Mouse (Mus musculus): ENCODE data around the gene Mfsd11. TPM values are rescaled to one million over a fixed set of nuclear protein-coding genes. Genes with fewer than 3 reads are reported as not detected.

The Mfsd11 gene
- polyA plus RNA-seq, 1 experiment from 2014 or later, result 47.3 TPM

GRCm38 (mm10) chr11:116913573-116913972 is 61.3 kb downstream of the Mfsd11 start:
- H3K27me3 ChIP-seq, result peaks cover 31% of the 10 kb centered on the region
- peak overlapping the region; percentile 50; the same call in 1 of the 2 replicates for H3K9ac ChIP-seq
- peaks cover 40% of the 10 kb centered on the region for H3K4me1 ChIP-seq (replicated peaks)
- peak overlapping the region; percentile 20; the same call in 1 of the 2 replicates for H3K4me2 ChIP-seq
- 23% methylated on average over 16 of the region's 16 CpGs for WGBS
- H3K27ac ChIP-seq (replicated peaks), result peak overlapping the region; percentile 68
- H3K9me3 ChIP-seq, result no peaks in the 10 kb centered on the region
- H3K4me3 ChIP-seq, result no peak overlapping the region
- H3K36me3 ChIP-seq, result no peaks in the 10 kb centered on the region
- ATAC-seq (ENCODE audit: low read depth), result peak; percentile 54

GRCm38 (mm10) chr11:116914267-116914885 is 62.1 kb downstream of the Mfsd11 start:
- Histone ChIP-seq H3K4me3 (no peak overlapping the region), H3K27me3 (peaks cover 31% of the 10 kb centered on the region), H3K4me2 (no peak overlapping the region), H3K9ac (peak overlapping the region; percentile 50; the same call in 1 of the 2 replicates), H3K9me3 (no peaks in the 10 kb centered on the region), H3K27ac (replicated peaks) (peak overlapping the region; percentile 68), H3K4me1 (replicated peaks) (peaks cover 43% of the 10 kb centered on the region), H3K36me3 (no peaks in the 10 kb centered on the region)
- no peak for ATAC-seq (ENCODE audit: low read depth)
- WGBS, result 46% methylated on average over 5 of the region's 5 CpGs

GRCm38 (mm10) chr11:116915241-116915640 is 63.0 kb downstream of the Mfsd11 start:
- Histone ChIP-seq H3K4me1 (replicated peaks) (peaks cover 50% of the 10 kb centered on the region), H3K4me2 (no peak overlapping the region), H3K9me3 (no peaks in the 10 kb centered on the region), H3K4me3 (no peak overlapping the region), H3K27me3 (peaks cover 32% of the 10 kb centered on the region), H3K27ac (replicated peaks) (no peak overlapping the region), H3K9ac (no peak overlapping the region), H3K36me3 (no peaks in the 10 kb centered on the region)
- WGBS, result 91% methylated on average over 3 of the region's 3 CpGs
- no peak for ATAC-seq (ENCODE audit: low read depth)

- no peaks in the 10 kb centered on the region for H3K36me3 ChIP-seq
- 0 out of 2 replicates have a peak overlapping the region, but pooled peaks have one; percentile 20 for H3K27ac ChIP-seq (replicated peaks)
- peaks cover 31% of the 10 kb centered on the region for H3K27me3 ChIP-seq
- no peak overlapping the region for H3K4me3 ChIP-seq
- peaks cover 72% of the 10 kb centered on the region for H3K4me1 ChIP-seq (replicated peaks)
- no peak for ATAC-seq (ENCODE audit: low read depth)
- H3K9ac ChIP-seq, result no peak overlapping the region
- no peaks in the 10 kb centered on the region for H3K9me3 ChIP-seq
- WGBS, result 44% methylated on average over 7 of the region's 7 CpGs
- no peak overlapping the region for H3K4me2 ChIP-seq
These were observed 65.1 kb downstream of the Mfsd11 start for GRCm38 (mm10) chr11:116917361-116917760.

- under 1% methylated on average over 72 of the region's 90 CpGs for WGBS
- peak within 1 kb of the TSS; percentile 90 for H3K27ac ChIP-seq (replicated peaks)
- peak; percentile 91 for ATAC-seq (ENCODE audit: low read depth)
- H3K36me3 ChIP-seq, result peaks cover 5% of the 10 kb centered on the region; the same call in 1 of the 2 replicates
- H3K27me3 ChIP-seq, result peaks cover 31% of the 10 kb centered on the region
- peak within 1 kb of the TSS; percentile 79 for H3K4me3 ChIP-seq
- peak within 1 kb of the TSS; percentile 100 for H3K9ac ChIP-seq
- peaks cover 71% of the 10 kb centered on the region for H3K4me1 ChIP-seq (replicated peaks)
- H3K9me3 ChIP-seq, result no peaks in the 10 kb centered on the region
- H3K4me2 ChIP-seq, result peak within 1 kb of the TSS; percentile 78
These were observed 66.3 kb downstream of the Mfsd11 start, which contains the start of gene Mgat5b for GRCm38 (mm10) chr11:116918323-116919185. TSS of gene Mgat5b (plus strand) at chr11:116918863.

- H3K4me2 ChIP-seq, result peak overlapping the region; percentile 78
- peak; percentile 47 for ATAC-seq (ENCODE audit: low read depth)
- peaks cover 70% of the 10 kb centered on the region for H3K4me1 ChIP-seq (replicated peaks)
- no peaks in the 10 kb centered on the region for H3K9me3 ChIP-seq
- H3K4me3 ChIP-seq, result peak overlapping the region; percentile 79
- H3K36me3 ChIP-seq, result peaks cover 13% of the 10 kb centered on the region
- peak overlapping the region; percentile 100 for H3K9ac ChIP-seq
- 2% methylated on average over 58 of the region's 58 CpGs for WGBS
- H3K27me3 ChIP-seq, result peaks cover 31% of the 10 kb centered on the region
- peak overlapping the region; percentile 90 for H3K27ac ChIP-seq (replicated peaks)
These were observed 67.2 kb downstream of the Mfsd11 start for GRCm38 (mm10) chr11:116919186-116920020.

GRCm38 (mm10) chr11:116920746-116921145 is 68.5 kb downstream of the Mfsd11 start:
- no peaks in the 10 kb centered on the region for H3K9me3 ChIP-seq
- H3K4me1 ChIP-seq (replicated peaks), result peaks cover 80% of the 10 kb centered on the region
- H3K36me3 ChIP-seq, result peaks cover 27% of the 10 kb centered on the region
- peaks cover 28% of the 10 kb centered on the region for H3K27me3 ChIP-seq
- no peak for ATAC-seq (ENCODE audit: low read depth)
- 8% methylated on average over 6 of the region's 6 CpGs for WGBS
- peak overlapping the region; percentile 100 for H3K9ac ChIP-seq
- 0 out of 2 replicates have a peak overlapping the region, but pooled peaks have one; percentile 15 for H3K27ac ChIP-seq (replicated peaks)
- H3K4me2 ChIP-seq, result peak overlapping the region; percentile 78
- H3K4me3 ChIP-seq, result peak overlapping the region; percentile 79

GRCm38 (mm10) chr11:116922058-116922457 is 69.8 kb downstream of the Mfsd11 start:
- Histone ChIP-seq H3K27me3 (peaks cover 15% of the 10 kb centered on the region), H3K9me3 (no peaks in the 10 kb centered on the region), H3K9ac (peak overlapping the region; percentile 100), H3K27ac (replicated peaks) (peak overlapping the region; percentile 24; the same call in 1 of the 2 replicates), H3K4me3 (peak overlapping the region; percentile 79), H3K4me2 (peak overlapping the region; percentile 78), H3K4me1 (replicated peaks) (peaks cover 88% of the 10 kb centered on the region), H3K36me3 (peaks cover 40% of the 10 kb centered on the region)
- no peak for ATAC-seq (ENCODE audit: low read depth)
- WGBS, result 37% methylated on average over 7 of the region's 7 CpGs

Other genes starting within 250 kb of the Mfsd11 start
- gene Rhbdf2, start 225.4 kb upstream of the Mfsd11 start, polyA plus RNA-seq (2015; fragmentation: Nextera tagmentation; extraction: Ambion mirVana), result 3.7 TPM in 2 replicates
- gene Prcd, start 198.9 kb upstream of the Mfsd11 start, polyA plus RNA-seq (2015; fragmentation: Nextera tagmentation; extraction: Ambion mirVana), result 1.9 and 2.3 TPM in 2 replicates
- 16.1 and 17.2 TPM in 2 replicates for gene Cygb, start 198.1 kb upstream of the Mfsd11 start, polyA plus RNA-seq (2015; fragmentation: Nextera tagmentation; extraction: Ambion mirVana)
- not detected in 2 replicates for gene St6galnac1, start 76.9 kb upstream of the Mfsd11 start, polyA plus RNA-seq (2015; fragmentation: Nextera tagmentation; extraction: Ambion mirVana)
- gene Mxra7, start 24.4 kb upstream of the Mfsd11 start, polyA plus RNA-seq (2015; fragmentation: Nextera tagmentation; extraction: Ambion mirVana), result 59.4 and 62.0 TPM in 2 replicates
- gene Mettl23, start 9.2 kb upstream of the Mfsd11 start, polyA plus RNA-seq (2015; fragmentation: Nextera tagmentation; extraction: Ambion mirVana), result 71.8 and 76.7 TPM in 2 replicates
- 75.3 and 81.2 TPM in 2 replicates for gene Jmjd6, start 9.0 kb upstream of the Mfsd11 start, polyA plus RNA-seq (2015; fragmentation: Nextera tagmentation; extraction: Ambion mirVana)
- 624 and 649 TPM in 2 replicates for gene Srsf2, start 654 bp downstream of the Mfsd11 start, polyA plus RNA-seq (2015; fragmentation: Nextera tagmentation; extraction: Ambion mirVana)
- gene Mgat5b, start 66.4 kb downstream of the Mfsd11 start, polyA plus RNA-seq (2015; fragmentation: Nextera tagmentation; extraction: Ambion mirVana), result 28.4 and 28.5 TPM in 2 replicates

Measured in neural tube, embryonic 13.5 days (tissue).